In genomic region chr14:78649525-78650274, GRCm38 (mm10) we compare ENCODE assay signal across 13 mouse cellular contexts.
DNase-seq lines count a peak whose midpoint lies in the region; ATAC-seq and TF ChIP-seq lines count a peak whose summit lies in the region.
"Had no signal": no experiment of that assay in that cellular context is flagged by ENCODE, and none has a peak within 500 bp of the region (broad histone marks: within the 10 kb centered on the region; RNA-seq: fewer than 3 reads in every experiment).

No protein-coding gene starts in this region.

- ATAC-seq in kidney, postnatal 0 days (replicated peaks; ENCODE audit: low FRiP score, low read depth) = no peak
- peak; percentile 26; the same call in 1 of the 2 replicates for ATAC-seq in midbrain, embryonic 15.5 days (replicated peaks)
- ATAC-seq in midbrain, embryonic 16.5 days = no peak
- peak; percentile 53 for ATAC-seq in neutrophil, adult 5-6 weeks (ENCODE audit: extremely low read depth, insufficient number of reproducible peaks, low FRiP score, poor library complexity, severe bottlenecking)

- H3K4me3 ChIP-seq in kidney, postnatal 0 days (replicated peaks; ENCODE audit: low read depth, low read length) = no peak overlapping the region
- no peak overlapping the region for H3K4me3 ChIP-seq in kidney, adult 2 months (ENCODE audit: insufficient read depth, low read depth, low read length)
- H3K4me3 ChIP-seq in midbrain, embryonic 15.5 days = no peak overlapping the region
- H3K4me3 ChIP-seq in midbrain, embryonic 16.5 days (ENCODE audit: low read depth, low read length) = no peak overlapping the region
- H3K4me3 ChIP-seq: liver, embryonic 13.5 days had no signal

- H3K36me3 ChIP-seq in kidney, postnatal 0 days (ENCODE audit: insufficient read depth, low read length) = no peaks in the 10 kb centered on the region
- H3K36me3 ChIP-seq in kidney, adult 2 months (ENCODE audit: control insufficient read depth, insufficient read depth, low read length) = no peaks in the 10 kb centered on the region; the same call in 1 of the 2 replicates
- H3K36me3 ChIP-seq in midbrain, embryonic 15.5 days (replicated peaks) = no peaks in the 10 kb centered on the region
- H3K36me3 ChIP-seq in midbrain, embryonic 16.5 days (ENCODE audit: control insufficient read depth, insufficient read depth, low read length) = no peaks in the 10 kb centered on the region; the same call in 1 of the 2 replicates
- H3K36me3 ChIP-seq: liver, embryonic 13.5 days had no signal

- H3K9ac ChIP-seq in kidney, postnatal 0 days (ENCODE audit: low read depth, low read length) = 0 out of 2 replicates have a peak overlapping the region, but pooled peaks have one; percentile 18
- H3K9ac ChIP-seq in midbrain, embryonic 15.5 days = no peak overlapping the region
- no peak overlapping the region for H3K9ac ChIP-seq in midbrain, embryonic 16.5 days (ENCODE audit: low read depth, low read length)
- H3K9ac ChIP-seq: liver, embryonic 13.5 days had no signal

- H3K4me2 ChIP-seq in kidney, postnatal 0 days (ENCODE audit: low read length) = peak overlapping the region; percentile 23
- no peak overlapping the region for H3K4me2 ChIP-seq in midbrain, embryonic 15.5 days
- no peak overlapping the region for H3K4me2 ChIP-seq in midbrain, embryonic 16.5 days (ENCODE audit: low read length)
- H3K4me2 ChIP-seq: liver, embryonic 13.5 days; midbrain, embryonic 11.5 days had no signal

- TF ChIP-seq CTCF in kidney, postnatal 0 days (IDR thresholded peaks at IDR 0.05; ENCODE audit: low read depth) = no peak
- no peak for TF ChIP-seq CTCF in kidney, adult 2 months (conservative IDR thresholded peaks at IDR 0.05; ENCODE audit: insufficient read depth, insufficient read length, low read depth, low read length)

- no peaks in the 10 kb centered on the region for H3K9me3 ChIP-seq in kidney, postnatal 0 days (replicated peaks; ENCODE audit: low read length)
- no peaks in the 10 kb centered on the region for H3K9me3 ChIP-seq in midbrain, embryonic 15.5 days
- H3K9me3 ChIP-seq in midbrain, embryonic 16.5 days (replicated peaks; ENCODE audit: control insufficient read depth, low read length, poor library complexity, severe bottlenecking) = no peaks in the 10 kb centered on the region
- H3K9me3 ChIP-seq: liver, embryonic 13.5 days had no signal

- 50% methylated on average over 21 of the region's 21 CpGs for WGBS in kidney, postnatal 0 days
- 64% methylated on average over 21 of the region's 21 CpGs for WGBS in kidney, adult 2 months
- WGBS in midbrain, embryonic 15.5 days = 88% methylated on average over 21 of the region's 21 CpGs
- WGBS in midbrain, embryonic 16.5 days = 89% methylated on average over 21 of the region's 21 CpGs

- peaks cover 7% of the 10 kb centered on the region; the same call in 1 of the 2 replicates for H3K4me1 ChIP-seq in kidney, postnatal 0 days (replicated peaks; ENCODE audit: insufficient read depth, low read length)
- no peaks in the 10 kb centered on the region for H3K4me1 ChIP-seq in kidney, adult 2 months (ENCODE audit: control insufficient read depth, insufficient read depth, low read length)
- no peaks in the 10 kb centered on the region for H3K4me1 ChIP-seq in midbrain, embryonic 15.5 days
- H3K4me1 ChIP-seq in midbrain, embryonic 16.5 days (ENCODE audit: control insufficient read depth, insufficient read depth, low read length) = no peaks in the 10 kb centered on the region

- DNase-seq in frontal cortex, postnatal 36 days (ENCODE audit: low spot score in 2 of 2) = peak; percentile 27 to 55
- no peak for DNase-seq in frontal cortex, postnatal 14 days (ENCODE audit: low spot score in 2 of 2)
- DNase-seq in kidney, postnatal 0 days (ENCODE audit: low spot score) = peak; percentile 38
- DNase-seq in kidney, adult 2 months = no peak
- DNase-seq in gastrocnemius, adult 18-20 months (ENCODE audit: low spot score) = no peak
- DNase-seq: adrenal gland, postnatal 36 days; cerebellum, adult 2 months; gastrocnemius, postnatal 10 days; liver, embryonic 13.5 days had no signal

- H3K27ac ChIP-seq in kidney, postnatal 0 days = 0 out of 2 replicates have a peak overlapping the region, but pooled peaks have one; percentile 19
- no peak overlapping the region for H3K27ac ChIP-seq in kidney, adult 2 months (ENCODE audit: insufficient read depth, low read depth, low read length)
- H3K27ac ChIP-seq in midbrain, embryonic 15.5 days = no peak overlapping the region
- H3K27ac ChIP-seq in midbrain, embryonic 16.5 days (ENCODE audit: low read length) = no peak overlapping the region
- H3K27ac ChIP-seq: liver, embryonic 13.5 days had no signal

- no peak for TF ChIP-seq POLR2A in kidney, adult 2 months (IDR thresholded peaks at IDR 0.05; ENCODE audit: low read depth, low read length)

- H3K27me3 ChIP-seq in kidney, postnatal 0 days (ENCODE audit: insufficient read depth, low read length) = no peaks in the 10 kb centered on the region
- H3K27me3 ChIP-seq in kidney, adult 2 months (replicated peaks; ENCODE audit: control insufficient read depth, insufficient read depth, low read length) = no peaks in the 10 kb centered on the region
- H3K27me3 ChIP-seq in midbrain, embryonic 15.5 days (replicated peaks) = no peaks in the 10 kb centered on the region
- no peaks in the 10 kb centered on the region for H3K27me3 ChIP-seq in midbrain, embryonic 16.5 days (ENCODE audit: control insufficient read depth, insufficient read depth, low read depth, low read length)
- H3K27me3 ChIP-seq: liver, embryonic 13.5 days had no signal

Comparison
In these comparisons a context has a peak if more than half of its experiments do, and no peak if none do; other contexts are left out.
1. DNase-seq: peak in frontal cortex, postnatal 36 days (2 of 2) and kidney, postnatal 0 days (single experiment); none in frontal cortex, postnatal 14 days (0 of 2), kidney, adult 2 months (single experiment) and gastrocnemius, adult 18-20 months (single experiment).
2. ATAC-seq: peak in midbrain, embryonic 15.5 days (single experiment) and neutrophil, adult 5-6 weeks (single experiment); none in kidney, postnatal 0 days (single experiment) and midbrain, embryonic 16.5 days (single experiment).